Mouse (Mus musculus): ENCODE results near the gene Hnrnph1.

The Hnrnph1 gene

DNA sequence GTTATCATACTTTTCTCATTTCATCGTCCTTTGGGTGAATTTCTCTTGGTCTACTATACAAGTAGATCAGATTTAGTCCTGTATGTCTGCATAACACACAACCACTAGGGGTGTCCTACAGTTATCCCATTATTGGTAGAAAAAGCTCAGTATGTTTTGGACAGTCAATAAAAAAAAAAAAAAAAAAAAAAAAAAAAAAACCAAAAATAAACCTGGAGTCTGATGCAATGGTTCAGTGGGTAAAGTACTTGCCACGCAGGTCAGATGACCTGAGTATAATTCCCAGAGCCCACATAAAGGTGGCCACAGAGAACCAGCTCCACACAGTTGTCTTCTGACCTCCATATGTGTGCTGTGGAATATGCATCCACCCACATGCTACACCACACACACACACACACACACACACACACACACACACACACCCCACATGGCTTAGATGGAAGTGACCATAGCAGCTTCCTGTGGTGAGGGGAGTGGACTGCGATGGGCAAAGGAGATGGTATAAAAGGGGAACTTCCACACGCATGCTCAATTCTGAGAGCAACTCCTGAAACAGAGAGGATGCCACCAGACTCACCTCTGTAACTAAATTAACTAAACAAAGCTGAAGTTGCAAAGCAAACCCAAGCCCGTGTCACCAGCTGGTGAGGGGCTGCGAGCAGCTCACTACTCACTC, 38.9 kb downstream of the Hnrnph1 start:
- DNase-seq: no peak

GRCm38 (mm10) chr11:50417856-50418255, 41.1 kb downstream of the Hnrnph1 start:
- DNase-seq: no peak

DNA sequence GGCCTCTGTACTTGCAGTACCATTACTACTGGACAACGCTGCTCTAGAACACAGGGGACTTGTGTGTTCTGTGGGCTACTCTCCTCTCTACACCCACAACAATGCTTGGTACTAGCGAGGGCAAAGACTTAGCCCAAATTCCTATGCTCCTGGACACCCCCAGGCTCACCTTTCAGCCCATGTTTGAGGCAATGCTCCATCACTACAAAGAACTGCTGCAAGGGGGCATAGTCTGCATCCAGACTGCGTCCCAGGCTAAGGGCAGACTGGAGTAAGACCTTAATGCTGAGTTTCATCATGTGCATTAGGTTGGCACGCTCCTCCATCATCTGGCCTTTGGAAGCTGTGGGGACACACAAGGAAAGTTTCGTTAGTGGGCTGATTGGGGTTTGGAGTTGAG, 44.7 kb downstream of the Hnrnph1 start:
- DNase-seq: no peak

- peak; percentile 95 for DNase-seq
Observed at GRCm38 (mm10) chr11:50421934-50422780, 45.4 kb downstream of the Hnrnph1 start.

DNA sequence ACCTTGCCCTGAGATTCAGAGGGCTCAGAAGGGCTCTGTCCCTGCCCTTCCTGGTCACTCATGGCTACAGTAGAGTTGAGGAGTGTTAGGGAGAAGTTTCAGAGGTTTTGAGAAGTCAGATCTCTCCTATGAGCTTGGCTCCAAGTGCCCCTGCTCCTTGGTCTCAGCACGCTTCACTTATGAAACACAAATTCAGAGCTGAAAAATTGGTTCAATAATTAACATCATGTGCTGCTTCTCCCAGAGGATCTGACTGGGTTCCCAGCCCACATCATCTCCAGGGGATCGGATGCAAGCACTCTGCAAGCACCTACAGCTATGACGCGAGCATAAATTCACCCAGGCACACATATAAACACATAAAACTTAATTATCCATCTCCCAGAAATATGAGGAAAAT, 49.3 kb downstream of the Hnrnph1 start:
- no peak for DNase-seq

DNA sequence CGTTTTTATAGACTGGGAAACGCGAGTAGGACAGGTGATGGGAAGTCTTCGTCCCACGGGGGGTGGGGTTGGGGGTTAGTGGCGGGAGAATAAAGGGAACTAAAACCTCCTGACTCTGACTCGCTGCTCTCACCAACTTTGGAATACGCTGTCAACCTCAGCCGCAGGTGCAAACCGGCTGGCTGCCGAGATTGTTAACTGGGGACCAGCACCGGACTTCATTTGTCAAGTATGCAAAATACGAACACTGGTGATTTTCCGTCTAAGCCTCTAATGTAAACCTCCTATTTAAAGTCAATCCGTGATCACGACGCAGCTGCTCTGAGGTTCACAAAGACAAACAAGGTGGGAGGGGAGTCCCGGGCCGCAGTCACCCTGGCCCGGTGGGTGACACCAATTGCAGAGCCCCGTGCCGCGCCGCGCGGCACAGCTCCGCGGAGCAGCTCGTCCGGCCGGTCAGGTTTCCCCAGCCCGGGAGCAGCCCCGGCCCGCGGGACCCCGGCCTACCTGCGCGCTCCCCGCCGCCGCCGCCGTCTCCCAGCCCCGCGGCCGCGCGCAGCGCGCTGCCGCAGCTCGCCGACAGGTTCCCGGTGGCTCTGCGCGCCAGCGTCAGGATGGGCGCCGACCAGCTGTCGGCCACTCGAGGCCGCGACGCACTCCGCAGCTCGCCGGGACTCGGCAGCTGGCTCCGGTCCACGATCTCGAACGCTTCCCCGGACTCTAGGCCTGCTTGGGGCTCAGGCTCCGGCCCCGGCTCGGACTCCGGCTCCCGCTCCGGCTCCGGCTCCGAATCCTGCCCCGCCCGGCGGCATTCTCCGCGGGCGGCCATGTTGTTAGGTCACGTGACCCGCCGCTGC, 53.7 kb downstream of the Hnrnph1 start, which contains the start of gene Rufy1:
Gene Rufy1 (minus strand): TSS at position 849 of the 857 bp plus-strand sequence.
- peak; percentile 98 for DNase-seq

GRCm38 (mm10) chr11:50431134-50432068, 54.6 kb downstream of the Hnrnph1 start:
- peak; percentile 89 for DNase-seq

- no peak for DNase-seq
Observed at GRCm38 (mm10) chr11:50432069-50432440, 55.3 kb downstream of the Hnrnph1 start.

- peak; percentile 73 for DNase-seq
Observed at GRCm38 (mm10) chr11:50432896-50433295, 56.1 kb downstream of the Hnrnph1 start.

Data from heart, adult 11 months (tissue).